Mouse (Mus musculus) kidney, embryonic 15.5 days (tissue): Measurements from ENCODE around the gene Eif2b5. TPM values are rescaled to one million over a fixed set of nuclear protein-coding genes. Genes with fewer than 3 reads are reported as not detected.
"Not testable (repeated sequence)": the region's sequence is repeated elsewhere in the genome, so short reads cannot be mapped to it uniquely, and the experiment has no call there.

Experiments
- ATAC-seq: fragments of 200-750 bp; cut with Nextera tagmentation; replicated peaks from 2 replicates; pipeline ENCODE4 v1.8.0; 2017; ENCODE audit warnings: moderate TSS enrichment; ENCODE audit not compliant: low FRiP score
- H3K27ac ChIP-seq: fragments of 300-500 bp; sonication (generic); 2 replicates; pipeline ENCODE4 v1.5.1; 2015; ENCODE audit warnings: mild to moderate bottlenecking, inconsistent platforms
- H3K27me3 ChIP-seq: fragments of 300-500 bp; sonication (generic); 2 replicates; pipeline ENCODE4 v1.6.1; 2015; ENCODE audit warnings: inconsistent platforms
- H3K36me3 ChIP-seq: fragments of 300-500 bp; sonication (generic); 2 replicates; pipeline ENCODE4 v1.6.1; 2015; ENCODE audit warnings: inconsistent platforms
- H3K4me1 ChIP-seq: fragments of 300-500 bp; sonication (generic); 2 replicates; pipeline ENCODE4 v1.6.1; 2015; ENCODE audit warnings: inconsistent platforms
- H3K4me2 ChIP-seq: fragments of 300-500 bp; sonication (generic); 2 replicates; pipeline ENCODE4 v1.6.1; 2015; ENCODE audit warnings: moderate library complexity, mild to moderate bottlenecking, inconsistent platforms
- H3K4me3 ChIP-seq: fragments of 300-500 bp; sonication (generic); replicated peaks from 2 replicates; pipeline ENCODE4 v1.5.1; 2015; ENCODE audit warnings: mild to moderate bottlenecking, inconsistent platforms
- H3K9ac ChIP-seq: fragments of 300-500 bp; sonication (generic); 2 replicates; pipeline ENCODE4 v1.6.1; 2015; ENCODE audit warnings: mild to moderate bottlenecking, inconsistent platforms
- H3K9me3 ChIP-seq: fragments of 300-500 bp; sonication (generic); replicated peaks from 2 replicates; pipeline ENCODE4 v1.6.1; 2016; ENCODE audit warnings: inconsistent platforms
- WGBS: fragments of 180-500 bp; shearing (Covaris S2); methylation state at CpG from one replicate; pipeline ENCODE4 v1.1.7; 2015; ENCODE audit warnings: mixed read lengths; 5-methylcytosine and 5-hydroxymethylcytosine counted together
- polyA plus RNA-seq: library from polyadenylated mRNA; unstranded; fragments of >200 nt; fragmentation: Nextera tagmentation; extraction: Ambion mirVana; gene quantifications from 2 replicates; pipeline ENCODE4 v1.2.1, GENCODE M21; 2015

The Eif2b5 gene
- 108 and 121 TPM in 2 replicates for polyA plus RNA-seq

DNA sequence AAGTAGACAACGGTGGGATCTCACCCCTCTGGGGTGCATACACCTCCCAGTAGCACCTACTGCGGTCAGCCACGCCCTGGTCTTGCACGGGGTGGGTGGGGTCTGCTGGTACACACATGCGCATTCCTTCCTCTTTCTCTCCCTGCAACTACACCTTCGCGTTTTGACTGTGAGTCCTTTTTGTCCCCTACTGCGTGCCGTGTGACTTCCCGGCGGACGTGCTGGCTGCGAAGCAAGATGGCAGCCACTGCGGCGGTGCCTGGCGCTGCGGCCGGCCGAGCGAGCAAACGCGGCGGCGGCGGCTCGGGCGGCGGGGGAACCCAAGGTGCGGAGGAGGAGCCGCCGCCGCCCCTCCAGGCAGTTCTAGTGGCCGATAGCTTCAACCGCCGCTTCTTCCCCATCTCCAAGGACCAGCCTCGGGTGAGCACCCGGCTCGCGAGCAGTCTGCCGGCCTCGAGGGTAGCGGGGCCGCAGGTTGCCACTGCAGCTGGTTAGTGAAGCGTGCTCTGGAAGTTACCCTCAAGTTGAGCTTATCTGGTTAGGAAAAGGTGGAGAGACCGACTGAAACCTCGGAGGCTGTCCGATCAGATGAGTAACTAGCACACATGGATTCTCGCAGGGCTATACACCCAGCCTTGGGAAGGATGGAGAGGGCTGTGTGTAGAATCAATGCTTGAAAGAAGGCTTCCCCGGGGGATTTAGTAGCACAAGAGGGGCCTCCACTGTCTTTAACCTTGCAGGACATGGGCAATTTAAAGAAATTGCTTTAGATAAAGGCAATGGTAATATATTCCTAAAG is at the start of gene Eif2b5:
Eif2b5 (plus strand) TSS at position 141 of the 799 bp plus-strand sequence.
- Histone ChIP-seq H3K4me1 (peaks cover 21% of the 10 kb centered on the region), H3K27me3 (no peaks in the 10 kb centered on the region), H3K9ac (peak within 1 kb of the TSS; percentile 94), H3K4me2 (peak within 1 kb of the TSS; percentile 74), H3K4me3 (peak within 1 kb of the TSS; percentile 92), H3K9me3 (no peaks in the 10 kb centered on the region), H3K36me3 (peaks cover 36% of the 10 kb centered on the region), H3K27ac (peak within 1 kb of the TSS; percentile 84)
- peak; percentile 95 for ATAC-seq
- WGBS = under 1% methylated on average over 49 of the region's 49 CpGs

DNA sequence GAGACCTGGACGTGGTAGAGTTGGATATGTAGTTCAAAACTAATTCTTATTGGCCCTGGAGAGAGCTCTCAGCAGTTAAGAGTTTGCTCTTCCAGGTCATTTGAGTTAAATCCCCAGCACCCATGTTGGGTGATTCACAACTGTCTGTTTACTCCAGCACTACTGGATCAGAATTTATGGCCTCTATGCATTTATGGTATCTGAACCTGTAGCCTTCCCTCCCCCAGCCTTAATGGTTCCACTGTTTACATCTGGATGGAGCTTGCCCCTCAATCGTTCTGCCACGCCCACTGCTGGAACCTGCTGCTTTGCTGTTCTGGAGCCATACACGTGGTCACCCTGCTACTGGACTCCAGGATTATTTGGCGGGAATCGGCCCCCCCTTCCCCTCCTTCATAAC is 46.8 kb upstream of the Eif2b5 start:
- ATAC-seq = no peak
- no peak overlapping the region for H3K27ac ChIP-seq
- no peak overlapping the region for H3K9ac ChIP-seq
- H3K4me1 ChIP-seq = no peaks in the 10 kb centered on the region
- 64% methylated on average over 6 of the region's 6 CpGs for WGBS
- no peaks in the 10 kb centered on the region for H3K27me3 ChIP-seq
- no peaks in the 10 kb centered on the region for H3K36me3 ChIP-seq
- no peak overlapping the region for H3K4me2 ChIP-seq
- no peaks in the 10 kb centered on the region for H3K9me3 ChIP-seq
- no peak overlapping the region for H3K4me3 ChIP-seq

DNA sequence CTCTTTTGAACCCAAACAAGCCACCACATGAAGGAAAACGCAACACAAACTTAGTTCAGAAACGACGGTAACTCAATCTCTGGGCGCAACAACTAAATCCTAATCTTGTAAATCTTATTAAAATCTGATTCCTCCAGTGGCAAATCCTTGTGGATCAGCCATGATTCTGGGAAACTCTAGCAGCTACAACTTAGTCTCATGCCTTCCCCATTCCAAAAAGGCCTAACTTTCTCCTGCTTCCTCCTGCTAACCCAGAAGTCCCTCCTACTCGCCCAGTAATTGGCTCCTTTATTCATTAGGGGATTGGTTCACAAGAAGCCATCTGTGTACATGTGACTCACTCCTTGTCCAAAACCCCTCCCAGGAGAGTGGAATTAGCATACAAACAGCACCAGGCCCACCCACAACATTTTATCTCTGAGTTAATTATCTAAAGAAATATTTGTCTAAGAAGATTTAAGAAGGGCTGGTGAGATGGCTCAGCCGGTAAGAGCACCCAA is 44.4 kb upstream of the Eif2b5 start:
- H3K4me2 ChIP-seq = no peak overlapping the region
- no peaks in the 10 kb centered on the region for H3K27me3 ChIP-seq
- no peak overlapping the region for H3K9ac ChIP-seq
- no peaks in the 10 kb centered on the region for H3K36me3 ChIP-seq
- H3K4me1 ChIP-seq = no peaks in the 10 kb centered on the region
- no peaks in the 10 kb centered on the region for H3K9me3 ChIP-seq
- WGBS = 86% methylated on average over 6 of the region's 6 CpGs
- no peak for ATAC-seq
- no peak overlapping the region for H3K27ac ChIP-seq
- no peak overlapping the region for H3K4me3 ChIP-seq

DNA sequence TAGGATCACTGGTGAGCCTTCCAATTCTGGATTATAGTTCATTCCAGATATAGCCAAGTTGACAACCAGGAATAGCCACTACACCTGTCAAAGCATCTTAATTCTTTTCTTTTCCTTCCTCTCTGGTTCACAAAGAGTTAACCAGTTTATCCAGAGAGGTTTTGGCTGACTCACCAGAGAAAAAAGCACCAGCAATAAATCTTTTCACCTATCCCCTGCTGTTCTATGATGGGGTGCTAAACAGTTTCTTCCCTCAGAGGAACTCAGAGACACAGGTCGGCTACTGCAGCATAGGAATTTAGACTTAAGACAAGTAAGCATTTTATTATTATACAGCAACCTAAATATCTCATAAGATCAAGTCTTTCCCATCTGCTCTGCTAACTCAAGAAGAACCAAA is 42.5 kb upstream of the Eif2b5 start:
- Histone ChIP-seq H3K4me1 (no peaks in the 10 kb centered on the region), H3K4me2 (no peak overlapping the region), H3K4me3 (no peak overlapping the region), H3K9me3 (no peaks in the 10 kb centered on the region), H3K27me3 (no peaks in the 10 kb centered on the region), H3K9ac (no peak overlapping the region), H3K36me3 (no peaks in the 10 kb centered on the region), H3K27ac (no peak overlapping the region)
- WGBS = 0% methylated on average over 1 of the region's 1 CpGs
- no peak for ATAC-seq

DNA sequence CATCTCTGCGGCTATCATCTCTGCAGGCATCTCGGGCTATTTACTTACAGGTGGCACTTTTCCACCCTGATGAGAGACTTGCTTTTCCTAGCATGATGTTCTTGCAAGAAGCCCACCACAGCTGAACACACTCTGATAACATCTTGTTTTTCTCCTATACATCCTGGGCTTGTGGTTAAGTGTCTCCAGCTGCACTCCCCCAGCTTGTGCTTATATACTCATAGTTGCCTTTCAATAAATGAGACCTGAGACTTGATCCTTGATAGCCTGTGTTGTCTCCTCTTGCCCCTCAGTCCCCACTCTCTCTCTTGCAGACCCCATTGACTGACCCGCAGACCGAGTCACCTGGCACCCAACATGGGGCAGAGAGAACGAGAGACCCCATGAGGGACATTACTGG is 39.9 kb upstream of the Eif2b5 start:
- not testable (repeated sequence) for H3K4me1 ChIP-seq, H3K27me3 ChIP-seq, H3K36me3 ChIP-seq, H3K9ac ChIP-seq, ATAC-seq, H3K9me3 ChIP-seq, H3K27ac ChIP-seq, H3K4me3 ChIP-seq, H3K4me2 ChIP-seq
- WGBS = 94% methylated on average over 5 of the region's 5 CpGs

DNA sequence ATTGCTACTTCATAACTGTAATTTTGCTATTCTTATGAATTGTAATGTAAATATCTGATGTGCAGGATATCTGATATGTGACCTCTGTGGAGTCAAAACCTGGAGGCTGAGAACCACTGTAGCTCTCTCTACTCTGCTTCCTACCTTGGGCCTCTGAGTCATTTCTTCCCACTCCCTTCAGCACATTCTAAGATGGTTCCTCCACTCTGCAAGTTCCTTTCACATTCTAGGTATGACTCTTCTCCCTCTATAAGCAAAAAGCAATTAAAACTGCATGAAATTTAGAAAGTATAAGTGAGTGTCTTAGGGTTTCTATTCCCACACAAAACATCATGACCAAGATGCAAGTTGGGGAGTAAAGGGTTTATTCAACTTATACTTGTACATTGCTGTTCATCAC is 33.9 kb upstream of the Eif2b5 start:
- no peaks in the 10 kb centered on the region for H3K9me3 ChIP-seq
- H3K4me1 ChIP-seq = no peaks in the 10 kb centered on the region
- no peak for ATAC-seq
- H3K27me3 ChIP-seq = no peaks in the 10 kb centered on the region
- H3K36me3 ChIP-seq = no peaks in the 10 kb centered on the region
- H3K9ac ChIP-seq = no peak overlapping the region
- no peak overlapping the region for H3K4me3 ChIP-seq
- H3K27ac ChIP-seq = no peak overlapping the region
- H3K4me2 ChIP-seq = no peak overlapping the region

DNA sequence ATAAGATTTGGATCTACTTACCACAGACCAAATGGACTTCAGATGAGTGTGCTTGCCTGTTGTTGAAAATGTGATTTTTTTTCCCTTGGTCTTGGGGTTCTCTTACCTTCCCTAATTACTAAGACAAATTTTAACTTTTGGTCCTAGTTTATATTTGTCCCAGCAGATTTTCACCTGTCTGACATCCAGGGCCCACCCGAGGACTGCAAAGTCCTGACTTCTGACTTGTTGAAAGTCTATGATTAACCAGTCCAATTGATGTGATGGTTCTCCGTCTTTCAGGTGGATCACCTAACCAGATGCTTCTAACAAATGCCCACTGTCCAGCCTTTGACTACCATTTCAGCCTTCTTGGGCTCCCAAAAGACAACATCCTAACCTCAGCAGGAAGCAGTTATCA is 27.6 kb upstream of the Eif2b5 start:
- H3K4me2 ChIP-seq = no peak overlapping the region
- H3K36me3 ChIP-seq = no peaks in the 10 kb centered on the region
- no peaks in the 10 kb centered on the region for H3K4me1 ChIP-seq
- 77% methylated on average over 2 of the region's 2 CpGs for WGBS
- H3K27ac ChIP-seq = no peak overlapping the region
- no peak overlapping the region for H3K4me3 ChIP-seq
- H3K27me3 ChIP-seq = no peaks in the 10 kb centered on the region
- H3K9me3 ChIP-seq = no peaks in the 10 kb centered on the region
- ATAC-seq = no peak
- no peak overlapping the region for H3K9ac ChIP-seq

DNA sequence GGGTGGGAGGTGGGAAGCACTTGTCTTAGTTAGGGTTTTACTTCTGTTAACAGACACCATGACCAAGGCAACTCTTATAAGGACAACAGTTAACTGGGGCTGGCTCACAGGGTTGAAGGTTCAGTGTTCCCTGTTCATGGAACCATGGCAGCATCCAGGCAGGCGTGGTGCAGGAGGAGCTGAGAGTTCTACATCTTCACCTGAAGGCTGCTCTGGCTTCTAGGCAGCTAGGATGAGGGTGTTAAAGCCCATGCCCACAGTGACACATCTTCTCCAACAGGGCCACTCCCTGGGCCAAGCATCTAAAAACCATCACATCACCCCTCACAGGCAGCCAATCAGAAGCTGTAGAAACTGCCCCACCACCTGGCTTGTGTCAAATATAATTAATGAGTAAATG is 26.9 kb upstream of the Eif2b5 start:
- H3K4me3 ChIP-seq = no peak overlapping the region
- H3K36me3 ChIP-seq = no peaks in the 10 kb centered on the region
- no peak overlapping the region for H3K4me2 ChIP-seq
- H3K9me3 ChIP-seq = no peaks in the 10 kb centered on the region
- H3K27me3 ChIP-seq = no peaks in the 10 kb centered on the region
- ATAC-seq = no peak
- 55% methylated on average over 1 of the region's 1 CpGs for WGBS
- H3K4me1 ChIP-seq = no peaks in the 10 kb centered on the region
- H3K9ac ChIP-seq = no peak overlapping the region
- no peak overlapping the region for H3K27ac ChIP-seq

DNA sequence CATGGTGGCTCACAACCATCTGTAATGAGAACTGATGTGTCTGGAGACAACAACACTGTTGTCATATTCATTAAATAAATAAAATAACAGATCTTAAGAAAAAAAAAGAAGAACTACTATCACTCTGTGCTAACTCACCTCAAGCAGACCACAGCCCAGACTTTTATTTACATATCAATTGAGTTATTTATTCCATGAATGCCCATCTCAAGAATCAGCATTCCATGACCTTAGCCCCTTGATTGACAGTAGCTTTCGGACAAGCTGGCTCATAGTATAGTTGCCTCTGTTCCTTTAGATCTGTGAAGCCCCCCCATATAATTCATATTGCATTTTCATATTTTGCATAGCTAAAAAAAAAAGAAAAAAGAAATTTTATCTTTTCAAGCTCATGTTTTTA is 24.9 kb upstream of the Eif2b5 start:
- Histone ChIP-seq H3K27ac (no peak overlapping the region), H3K4me1 (peaks cover 9% of the 10 kb centered on the region; the same call in 1 of the 2 replicates), H3K4me3 (no peak overlapping the region), H3K27me3 (no peaks in the 10 kb centered on the region), H3K9ac (no peak overlapping the region), H3K9me3 (no peaks in the 10 kb centered on the region), H3K4me2 (no peak overlapping the region), H3K36me3 (no peaks in the 10 kb centered on the region)
- 89% methylated on average over 1 of the region's 1 CpGs for WGBS
- ATAC-seq = no peak

DNA sequence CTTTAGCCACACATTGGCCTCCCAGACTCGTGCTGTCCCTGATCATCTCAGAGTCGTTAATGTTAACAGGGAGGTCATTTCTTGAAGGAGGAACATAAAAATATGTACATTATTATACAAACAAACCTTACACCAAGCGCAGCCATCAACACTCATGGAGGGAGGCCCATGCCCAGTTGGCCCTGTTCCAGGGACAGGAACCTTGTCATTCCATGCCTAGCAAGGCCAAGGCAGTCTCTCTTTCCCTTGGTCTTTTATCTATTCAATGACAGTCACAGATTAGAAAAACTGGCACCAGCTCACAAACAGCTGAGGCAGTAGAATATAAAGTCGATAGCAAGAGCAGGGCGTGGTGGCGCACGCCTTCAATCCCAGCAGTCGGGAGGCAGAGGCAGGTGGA is 24.4 kb upstream of the Eif2b5 start:
- no peak for ATAC-seq
- H3K27ac ChIP-seq = no peak overlapping the region
- no peak overlapping the region for H3K4me2 ChIP-seq
- no peak overlapping the region for H3K4me3 ChIP-seq
- no peak overlapping the region for H3K9ac ChIP-seq
- WGBS = 89% methylated on average over 8 of the region's 8 CpGs
- H3K36me3 ChIP-seq = no peaks in the 10 kb centered on the region
- H3K4me1 ChIP-seq = peaks cover 10% of the 10 kb centered on the region; the same call in 1 of the 2 replicates
- no peaks in the 10 kb centered on the region for H3K9me3 ChIP-seq
- H3K27me3 ChIP-seq = no peaks in the 10 kb centered on the region

DNA sequence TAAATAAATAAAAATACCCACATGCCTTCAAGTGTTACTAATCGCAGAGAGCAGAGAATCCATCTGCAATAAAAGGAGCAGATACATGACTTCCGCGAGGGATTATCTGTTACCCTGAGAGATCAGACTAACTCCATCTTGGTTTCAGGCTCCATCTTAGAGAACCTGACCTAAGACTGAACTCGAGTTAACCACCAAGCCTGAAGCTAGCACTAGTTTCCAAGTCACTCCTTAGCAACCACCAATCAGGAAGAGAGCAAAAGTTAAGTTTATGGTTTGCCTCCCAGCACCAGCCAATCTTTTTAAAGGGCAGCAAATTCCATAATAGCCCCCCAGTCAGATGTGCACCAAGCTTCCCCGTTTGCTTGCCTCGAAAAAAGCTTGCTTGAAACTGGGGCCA is 23.8 kb upstream of the Eif2b5 start:
- Histone ChIP-seq H3K9ac (no peak overlapping the region), H3K9me3 (no peaks in the 10 kb centered on the region), H3K4me3 (no peak overlapping the region), H3K36me3 (no peaks in the 10 kb centered on the region), H3K4me2 (no peak overlapping the region), H3K27ac (no peak overlapping the region), H3K27me3 (no peaks in the 10 kb centered on the region), H3K4me1 (peaks cover 10% of the 10 kb centered on the region; the same call in 1 of the 2 replicates)
- ATAC-seq = no peak
- WGBS = 85% methylated on average over 6 of the region's 6 CpGs

DNA sequence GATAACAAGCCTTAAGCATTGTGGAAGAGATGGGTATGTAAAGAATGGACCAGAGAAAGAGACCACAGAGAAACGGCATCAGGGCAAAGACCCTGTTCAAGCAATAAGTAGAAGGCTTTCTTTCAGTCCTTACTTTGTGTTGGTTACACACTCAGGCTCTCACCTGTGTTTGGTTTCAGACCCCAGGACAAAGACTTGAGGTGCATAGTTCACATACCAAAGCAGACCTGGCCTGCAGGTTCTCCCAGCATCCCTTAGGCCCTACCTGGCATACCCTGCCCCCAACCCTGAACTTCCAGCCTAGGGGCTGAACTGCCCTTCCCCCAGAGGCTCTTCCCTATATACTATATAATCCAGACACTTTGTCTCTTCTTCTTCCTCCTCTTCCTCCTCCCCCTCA is 23.3 kb upstream of the Eif2b5 start:
- ATAC-seq = no peak
- Histone ChIP-seq H3K4me1 (peaks cover 10% of the 10 kb centered on the region; the same call in 1 of the 2 replicates), H3K36me3 (no peaks in the 10 kb centered on the region), H3K9ac (no peak overlapping the region), H3K27ac (no peak overlapping the region), H3K4me3 (no peak overlapping the region), H3K9me3 (no peaks in the 10 kb centered on the region), H3K27me3 (no peaks in the 10 kb centered on the region), H3K4me2 (no peak overlapping the region)
- 93% methylated on average over 1 of the region's 1 CpGs for WGBS

DNA sequence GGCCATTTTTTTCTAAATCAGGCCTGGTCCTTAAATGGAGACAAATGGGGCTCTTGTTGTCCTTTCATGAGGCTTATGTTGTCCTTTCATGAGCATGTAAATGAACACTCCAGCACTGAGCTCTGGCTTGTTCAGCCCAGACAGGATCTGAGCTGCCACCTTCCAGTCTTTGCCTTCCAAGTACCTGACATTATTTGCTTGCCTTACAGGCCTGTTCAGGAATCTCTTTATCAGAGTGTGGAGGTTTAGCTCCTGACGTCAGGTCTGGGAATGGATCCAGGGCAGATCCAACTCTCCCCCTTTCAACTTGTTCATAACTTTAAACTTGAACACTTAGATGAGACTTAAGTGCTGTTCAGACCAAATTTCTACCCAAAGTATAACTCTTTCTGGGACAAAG is 21.8 kb upstream of the Eif2b5 start:
- Histone ChIP-seq H3K4me3 (no peak overlapping the region), H3K9ac (no peak overlapping the region), H3K4me2 (no peak overlapping the region), H3K4me1 (peaks cover 10% of the 10 kb centered on the region; the same call in 1 of the 2 replicates), H3K27ac (no peak overlapping the region), H3K9me3 (no peaks in the 10 kb centered on the region), H3K27me3 (no peaks in the 10 kb centered on the region), H3K36me3 (no peaks in the 10 kb centered on the region)
- ATAC-seq = no peak
- 46% methylated on average over 1 of the region's 1 CpGs for WGBS
